Mouse (Mus musculus): ENCODE measurements around the gene Tesmin. TPM values are rescaled to one million over a fixed set of nuclear protein-coding genes. Genes with fewer than 3 reads are reported as not detected.

Tesmin gene
- polyA plus RNA-seq, 1 experiment from 2014 or later = 0.39 TPM

Other genes with a start within 250 kb of the Tesmin start
- 126 and 128 TPM in 2 replicates for gene Mrpl21, start 106.0 kb upstream of the Tesmin start, polyA plus RNA-seq (2016; fragmentation: Nextera tagmentation; extraction: Ambion mirVana)
- gene Ighmbp2, start 105.8 kb upstream of the Tesmin start, polyA plus RNA-seq (2016; fragmentation: Nextera tagmentation; extraction: Ambion mirVana) = 10.9 and 11.2 TPM in 2 replicates
- 3.6 and 5.6 TPM in 2 replicates for gene Cpt1a, start 66.5 kb upstream of the Tesmin start, polyA plus RNA-seq (2016; fragmentation: Nextera tagmentation; extraction: Ambion mirVana)
- 1.8 and 4.8 TPM in 2 replicates for gene Gal, start 25.7 kb downstream of the Tesmin start, polyA plus RNA-seq (2016; fragmentation: Nextera tagmentation; extraction: Ambion mirVana)
- gene Ppp6r3, start 186.9 kb downstream of the Tesmin start, polyA plus RNA-seq (2016; fragmentation: Nextera tagmentation; extraction: Ambion mirVana) = 64.9 and 74.2 TPM in 2 replicates